Mouse (Mus musculus): Measurements from ENCODE around the gene Cd63. TPM values are rescaled to one million over a fixed set of nuclear protein-coding genes. Genes with fewer than 3 reads are reported as not detected.
A peak's percentile ranks its signal among the peaks of the same experiment; 100 is the strongest.

Gene Cd63
- total RNA-seq, 1 experiment from 2014 or later = 39.6 TPM

DNA sequence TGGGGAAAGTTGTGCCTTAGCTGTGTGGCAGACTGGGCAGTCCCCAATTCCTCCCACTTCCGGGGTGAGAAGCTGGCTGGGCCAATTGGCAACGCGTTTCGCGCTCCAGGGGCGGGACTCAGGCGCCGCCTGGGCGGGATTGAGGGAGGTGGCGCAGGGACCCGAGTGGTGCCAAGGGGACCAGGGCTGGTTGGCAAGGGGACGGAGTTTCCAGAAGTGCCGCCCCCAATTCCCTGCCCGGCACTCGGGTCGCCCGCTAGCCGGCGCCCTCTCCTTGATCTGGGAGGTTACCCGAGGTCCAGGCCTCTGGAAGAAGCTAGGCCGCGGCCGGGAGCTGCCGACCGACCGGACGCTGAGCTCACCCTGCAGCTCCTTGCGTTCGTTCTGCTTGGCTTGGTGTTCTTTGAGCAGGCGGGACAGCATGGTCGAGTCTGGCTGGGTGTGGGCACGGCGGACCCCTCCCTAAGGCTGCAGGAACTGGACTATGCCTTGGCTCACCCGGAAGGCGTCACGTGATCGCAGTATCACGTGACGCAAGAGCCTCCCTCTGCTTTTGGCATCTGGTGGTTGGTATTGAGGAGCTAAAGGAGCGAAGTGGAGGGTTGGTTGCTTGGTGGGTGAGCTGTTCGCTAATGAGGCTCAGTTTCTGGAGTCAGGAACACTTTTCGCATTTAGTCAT, 22.4 kb downstream of the Cd63 start:
- peak; percentile 91 for ATAC-seq (replicated peaks; ENCODE audit: low read depth, poor library complexity, severe bottlenecking)

DNA sequence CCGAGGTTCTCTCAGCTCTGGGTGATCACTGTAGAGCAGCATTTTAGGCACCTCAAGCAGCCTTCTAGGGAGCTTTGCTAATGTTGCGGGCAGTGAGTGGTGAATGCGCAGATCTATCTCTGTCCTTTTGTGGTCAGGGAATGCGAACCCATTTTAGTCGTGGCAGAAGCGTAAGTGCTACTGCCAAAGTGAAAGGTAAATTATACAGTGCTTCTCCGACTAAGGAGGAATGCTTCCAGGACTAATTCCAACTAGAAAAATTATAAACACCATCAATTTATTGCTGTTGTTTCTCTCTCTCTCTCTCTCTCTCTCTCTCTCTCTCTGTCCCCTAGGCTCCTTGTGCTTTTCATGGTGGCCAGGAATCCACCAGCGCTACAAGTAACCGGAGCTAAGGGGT, 23.1 kb downstream of the Cd63 start, which contains the start of gene Bloc1s1:
TSS of gene Bloc1s1 (minus strand) at position 101 of the 400 bp plus-strand sequence.
- ATAC-seq (replicated peaks; ENCODE audit: low read depth, poor library complexity, severe bottlenecking) = peak; percentile 8

DNA sequence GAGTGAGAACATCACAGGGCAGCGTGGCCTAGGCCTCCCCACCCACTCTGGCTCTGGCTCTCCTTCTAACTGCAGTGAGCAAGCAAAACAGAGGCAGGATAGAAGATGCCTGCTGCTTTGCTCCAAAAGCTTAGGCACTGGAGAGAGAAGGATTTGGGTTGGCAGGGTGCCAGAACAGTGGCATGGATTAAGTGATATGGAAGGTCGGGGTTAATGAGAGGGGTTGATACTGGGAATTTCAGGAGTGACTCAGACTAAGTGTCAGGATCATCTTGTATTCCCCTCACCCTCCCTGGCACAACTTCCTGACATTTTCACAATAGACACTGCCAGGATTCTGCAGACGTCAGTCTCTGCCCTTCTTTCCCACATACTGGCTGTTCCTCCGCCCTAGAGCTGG, 27.6 kb downstream of the Cd63 start:
- ATAC-seq (replicated peaks; ENCODE audit: low read depth, poor library complexity, severe bottlenecking) = no peak

DNA sequence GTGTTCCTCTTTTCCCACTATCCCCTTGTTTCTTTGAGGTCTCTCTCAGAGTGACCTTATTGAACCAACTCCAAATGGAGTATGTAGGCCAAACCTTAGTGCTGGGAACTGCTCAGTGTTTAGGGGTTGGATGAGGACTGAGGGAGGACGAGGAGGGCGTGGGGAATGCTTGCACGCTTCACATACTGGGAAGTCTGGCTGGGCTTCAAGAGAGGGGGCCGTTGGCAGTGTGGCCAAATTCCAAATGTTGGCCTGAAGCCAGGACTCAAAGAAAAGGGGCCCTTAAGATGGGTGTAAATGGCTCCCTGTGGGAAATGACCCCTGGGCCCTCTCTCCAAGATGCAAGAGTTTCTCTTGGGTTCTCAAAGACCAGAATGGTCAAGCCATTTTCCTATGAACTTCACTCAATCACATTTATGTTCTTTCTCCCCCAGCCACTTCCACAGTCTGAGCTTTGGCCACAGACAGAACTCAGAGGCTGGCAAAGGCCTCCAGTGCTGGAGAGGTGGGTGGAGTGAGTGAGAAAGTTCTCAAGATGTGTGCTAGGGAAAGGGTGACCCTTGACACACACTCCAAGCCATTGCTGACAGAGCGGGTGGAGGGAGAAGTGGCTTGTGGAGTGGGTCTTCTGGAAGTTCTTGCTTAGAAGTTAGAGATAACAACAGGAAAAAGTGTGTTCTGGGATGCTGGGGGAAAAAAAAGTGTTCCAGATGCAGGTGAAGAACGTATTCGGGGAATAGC, 29.0 kb downstream of the Cd63 start:
- no peak for ATAC-seq (replicated peaks; ENCODE audit: low read depth, poor library complexity, severe bottlenecking)

DNA sequence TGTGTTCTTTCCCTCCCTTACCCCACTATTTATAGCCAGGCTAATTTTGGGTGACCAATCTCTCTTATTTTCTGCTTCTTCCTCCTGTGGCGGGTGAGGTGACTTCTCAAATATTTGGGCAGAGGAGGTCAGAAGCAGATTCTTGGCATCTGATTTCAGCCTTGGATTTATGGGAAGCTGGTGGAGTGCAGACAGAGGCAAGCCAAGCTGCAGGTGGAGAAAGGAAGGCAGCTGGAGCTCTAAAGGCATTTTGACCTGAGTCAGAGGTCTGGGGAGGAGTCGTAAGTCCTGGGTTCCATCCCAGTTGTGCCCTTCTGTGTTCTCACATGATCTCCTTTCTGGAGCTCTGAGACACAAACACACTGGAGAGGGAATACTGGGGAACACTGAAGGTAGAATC, 30.7 kb downstream of the Cd63 start:
- no peak for ATAC-seq (replicated peaks; ENCODE audit: low read depth, poor library complexity, severe bottlenecking)

DNA sequence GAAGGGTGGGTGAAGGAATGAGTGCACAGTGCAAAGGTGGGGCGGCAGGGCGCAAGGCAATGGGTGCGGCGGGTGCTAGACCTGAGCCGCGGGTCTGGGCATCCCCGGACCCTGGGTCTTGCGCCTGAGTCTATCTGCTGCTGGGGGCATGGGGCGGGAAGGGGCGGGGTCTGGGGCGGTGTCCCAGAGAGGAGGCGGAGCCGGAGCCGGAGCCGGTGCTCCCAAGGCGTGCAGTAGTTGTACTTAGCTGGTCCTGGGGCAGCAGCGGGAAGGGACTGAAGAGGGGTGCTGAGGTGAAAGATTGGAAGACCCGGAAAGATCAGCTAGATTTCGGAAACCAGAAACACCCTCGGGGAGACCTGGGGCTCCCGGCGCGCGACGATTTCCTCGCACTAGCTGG, 32.8 kb downstream of the Cd63 start, which contains the start of gene Itga7:
TSS of gene Itga7 (plus strand) at position 245 of the 400 bp plus-strand sequence.
- peak; percentile 60 for ATAC-seq (replicated peaks; ENCODE audit: low read depth, poor library complexity, severe bottlenecking)

DNA sequence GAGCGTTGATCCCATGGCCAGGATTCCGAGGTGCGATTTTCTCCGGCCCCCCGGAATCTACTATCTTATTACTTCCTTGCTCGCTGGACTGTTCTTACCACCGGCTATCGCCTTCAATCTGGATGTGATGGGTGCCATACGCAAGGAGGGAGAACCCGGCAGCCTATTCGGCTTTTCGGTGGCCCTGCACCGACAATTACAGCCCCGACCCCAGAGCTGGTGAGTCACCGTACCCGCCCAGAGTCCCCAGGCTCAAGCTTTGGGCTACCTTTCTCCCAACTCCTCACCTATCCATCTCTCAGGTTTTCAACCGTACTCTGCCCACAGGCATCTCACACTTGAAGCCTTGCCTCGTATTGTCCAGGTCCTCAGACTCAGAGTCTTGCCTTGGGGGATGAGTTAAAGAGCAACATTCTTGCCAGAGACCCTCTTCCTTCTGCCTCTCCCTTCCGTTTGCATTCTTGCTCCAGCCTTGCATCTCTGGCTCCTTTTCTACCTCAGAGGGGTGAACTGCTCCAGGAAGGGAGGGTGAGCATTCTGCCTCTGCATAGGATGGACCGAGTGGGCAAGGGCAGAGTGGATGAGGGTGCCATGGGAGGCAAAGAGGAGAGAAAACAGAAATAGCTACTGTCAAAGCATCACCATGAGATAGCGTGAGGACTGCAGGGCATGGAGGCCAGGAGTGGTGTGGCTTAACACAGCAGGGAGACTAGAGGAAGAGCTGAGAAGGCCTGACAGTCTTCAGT, 33.4 kb downstream of the Cd63 start:
- ATAC-seq (replicated peaks; ENCODE audit: low read depth, poor library complexity, severe bottlenecking) = peak; percentile 26

DNA sequence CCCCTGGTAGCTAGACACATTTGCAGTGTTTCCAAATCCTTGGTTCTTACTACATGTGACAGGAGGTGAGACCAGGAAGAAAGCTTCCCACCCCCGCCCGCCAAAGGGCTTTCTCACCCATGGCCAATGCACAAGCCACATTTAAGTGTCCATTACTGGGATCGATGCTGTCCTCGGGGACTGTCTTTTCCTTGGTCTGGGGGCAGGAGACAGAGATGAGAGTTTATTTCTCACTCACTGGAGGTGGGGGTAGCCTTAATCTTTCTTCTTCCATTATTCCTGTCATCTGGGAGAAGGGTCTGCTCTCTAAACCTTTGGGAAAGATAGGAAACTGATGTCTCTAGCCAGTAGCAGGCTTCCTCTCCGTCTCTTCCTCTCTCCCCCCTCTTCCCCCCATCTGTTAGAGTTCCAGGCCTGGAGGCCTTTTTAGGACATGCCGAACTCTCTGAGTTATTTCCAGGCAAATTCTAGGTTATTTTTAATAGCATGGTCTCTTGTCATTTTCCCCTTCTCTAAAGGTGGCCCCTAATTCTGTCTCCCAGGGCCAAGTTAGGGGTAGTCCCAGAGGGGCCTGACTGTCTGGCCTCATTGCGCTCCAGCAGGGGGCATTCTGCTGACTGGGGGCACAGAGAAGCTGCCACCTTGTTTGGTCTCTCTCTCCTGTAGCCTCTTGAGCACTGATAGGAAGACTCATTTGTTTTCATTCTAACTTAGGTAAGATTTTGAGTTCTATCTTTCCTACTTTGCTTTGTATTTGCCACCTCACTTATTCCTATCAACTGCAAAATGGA, 34.4 kb downstream of the Cd63 start:
- no peak for ATAC-seq (replicated peaks; ENCODE audit: low read depth, poor library complexity, severe bottlenecking)

DNA sequence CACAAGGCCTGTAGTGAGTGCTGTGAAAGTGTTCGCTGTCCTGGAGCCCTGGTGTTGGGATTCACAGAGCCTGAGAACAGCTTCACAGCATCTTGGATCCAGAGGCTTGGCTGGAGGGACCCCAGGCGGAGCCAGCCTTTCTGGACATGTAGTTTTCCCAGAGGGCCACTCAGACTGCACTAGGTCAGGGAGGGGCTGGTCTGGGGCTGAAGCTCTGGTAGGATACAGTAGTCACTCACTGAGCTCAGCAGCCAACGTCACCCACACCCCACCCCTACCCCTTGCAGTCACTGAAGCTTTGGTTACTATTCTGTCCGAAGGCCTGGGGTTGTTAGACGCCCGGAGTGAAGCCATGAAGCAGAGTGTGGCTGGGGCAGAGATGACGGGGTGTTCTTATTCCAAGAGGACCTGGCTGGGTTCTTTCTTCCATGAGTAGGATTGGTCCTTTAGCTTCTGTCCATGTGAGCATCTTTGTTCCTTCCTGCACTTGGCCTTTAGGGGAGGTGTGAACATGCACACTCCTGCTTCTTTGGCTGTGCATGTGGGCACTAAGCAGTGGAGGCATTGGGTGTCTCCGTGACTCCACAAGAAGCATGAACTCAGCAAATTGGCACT, 35.1 kb downstream of the Cd63 start:
- ATAC-seq (replicated peaks; ENCODE audit: low read depth, poor library complexity, severe bottlenecking) = 0 out of 2 replicates have a peak, but pooled peaks have one; percentile 33

DNA sequence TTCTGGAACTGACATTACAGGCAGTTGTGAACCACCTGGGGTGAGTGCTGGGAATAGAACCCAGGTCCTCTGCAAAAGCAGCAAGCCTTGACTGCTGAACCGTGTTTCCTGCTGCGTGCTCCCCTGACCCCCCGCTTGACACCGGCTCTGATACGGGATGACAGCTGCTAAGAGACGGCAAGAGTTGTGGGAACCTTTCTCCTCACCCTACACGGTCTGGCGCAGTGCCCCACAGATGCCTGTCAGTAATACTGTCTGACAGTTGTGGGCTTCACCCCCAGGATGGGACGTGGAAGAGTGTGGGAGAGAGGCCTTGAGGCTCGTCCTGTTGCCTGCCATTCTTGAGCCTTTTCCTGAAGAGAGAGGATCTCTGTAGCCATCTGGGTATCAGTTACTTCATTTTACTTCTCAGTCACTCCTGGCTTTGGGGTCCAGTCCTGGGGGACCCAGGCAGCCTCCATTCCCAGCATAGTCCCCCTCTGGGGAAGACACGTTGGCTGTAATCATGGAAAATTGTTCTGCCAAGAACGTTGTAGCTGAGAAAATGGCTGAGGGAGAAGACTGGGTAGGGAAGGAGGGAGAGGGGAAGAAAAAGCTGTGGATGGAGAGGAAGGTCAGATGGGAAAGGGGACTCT, 37.1 kb downstream of the Cd63 start:
- no peak for ATAC-seq (replicated peaks; ENCODE audit: low read depth, poor library complexity, severe bottlenecking)

DNA sequence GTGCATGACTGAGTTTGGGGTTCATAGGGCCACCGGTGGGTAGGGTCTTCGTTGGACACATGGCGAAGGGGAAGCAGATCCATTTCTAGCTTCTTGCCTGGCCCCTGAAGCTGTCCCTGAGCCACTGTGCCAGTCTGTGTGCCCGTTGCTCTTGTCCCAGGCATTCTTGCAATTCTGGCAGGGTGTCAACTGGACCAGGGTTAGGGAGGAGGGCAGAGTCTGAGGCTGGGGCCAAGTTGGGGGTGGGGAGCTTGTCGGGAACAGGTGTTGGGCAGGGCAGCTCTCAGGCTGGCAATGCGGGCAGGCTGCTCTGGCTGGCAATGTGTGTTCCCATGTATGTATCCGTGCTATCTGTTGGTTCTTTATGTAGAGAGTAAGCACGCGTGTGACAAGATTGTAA, 37.7 kb downstream of the Cd63 start:
- no peak for ATAC-seq (replicated peaks; ENCODE audit: low read depth, poor library complexity, severe bottlenecking)

DNA sequence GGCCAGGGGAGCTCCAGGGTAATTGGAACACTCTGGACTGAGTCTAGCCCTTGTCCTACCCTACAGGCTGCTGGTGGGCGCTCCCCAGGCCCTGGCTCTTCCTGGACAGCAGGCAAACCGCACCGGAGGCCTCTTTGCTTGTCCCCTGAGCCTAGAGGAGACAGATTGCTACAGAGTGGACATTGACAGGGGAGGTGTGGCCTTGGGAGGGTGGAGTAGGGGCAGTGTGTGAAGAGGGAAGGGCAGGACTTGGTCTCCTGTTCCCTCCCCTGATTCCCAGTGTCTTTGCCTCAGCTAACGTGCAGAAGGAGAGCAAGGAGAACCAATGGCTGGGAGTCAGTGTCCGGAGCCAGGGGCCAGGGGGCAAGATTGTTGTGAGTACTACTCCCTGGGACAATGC, 38.2 kb downstream of the Cd63 start:
- ATAC-seq (replicated peaks; ENCODE audit: low read depth, poor library complexity, severe bottlenecking) = no peak

DNA sequence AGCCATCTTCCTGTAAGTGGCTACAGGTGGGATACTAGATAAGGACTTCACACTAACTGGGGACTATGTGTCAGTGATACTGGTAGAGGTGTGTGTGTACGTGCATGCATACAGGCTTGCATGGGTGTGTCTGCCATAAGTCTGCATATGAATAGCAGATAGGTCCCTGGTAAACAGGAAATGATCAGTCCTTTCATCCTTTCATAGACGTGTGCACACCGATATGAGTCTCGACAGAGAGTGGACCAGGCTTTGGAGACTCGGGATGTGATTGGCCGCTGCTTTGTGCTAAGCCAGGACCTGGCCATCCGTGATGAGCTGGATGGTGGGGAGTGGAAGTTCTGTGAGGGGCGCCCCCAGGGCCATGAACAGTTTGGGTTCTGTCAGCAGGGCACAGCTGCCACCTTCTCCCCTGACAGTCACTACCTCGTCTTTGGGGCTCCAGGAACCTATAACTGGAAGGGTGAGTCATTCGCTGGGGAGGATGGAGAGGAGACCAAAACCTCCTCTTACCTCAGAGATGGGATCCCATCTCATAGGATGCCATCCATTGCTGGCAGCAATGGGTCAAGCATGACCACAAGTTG, 39.8 kb downstream of the Cd63 start:
- ATAC-seq (replicated peaks; ENCODE audit: low read depth, poor library complexity, severe bottlenecking) = no peak

DNA sequence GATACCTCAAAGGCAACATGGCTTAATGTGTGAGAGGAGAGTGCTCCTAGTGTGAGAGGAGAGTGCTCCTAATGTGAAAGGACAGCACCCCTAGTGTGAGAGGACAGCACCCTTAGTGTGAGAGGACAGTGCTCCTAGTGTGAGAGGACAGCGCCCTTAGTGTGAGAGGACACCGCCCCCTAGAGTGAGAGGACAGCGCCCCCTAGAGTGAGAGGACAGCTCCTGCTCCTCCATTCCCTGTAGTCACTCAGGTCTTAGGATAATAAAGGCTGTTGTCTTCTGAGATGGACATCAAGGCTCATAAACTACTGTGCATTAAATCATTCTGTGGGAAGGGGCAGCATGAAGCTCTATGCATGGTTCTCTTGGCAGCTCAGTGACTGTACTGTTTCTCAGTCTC, 44.9 kb downstream of the Cd63 start:
- ATAC-seq (replicated peaks; ENCODE audit: low read depth, poor library complexity, severe bottlenecking) = peak; percentile 77

DNA sequence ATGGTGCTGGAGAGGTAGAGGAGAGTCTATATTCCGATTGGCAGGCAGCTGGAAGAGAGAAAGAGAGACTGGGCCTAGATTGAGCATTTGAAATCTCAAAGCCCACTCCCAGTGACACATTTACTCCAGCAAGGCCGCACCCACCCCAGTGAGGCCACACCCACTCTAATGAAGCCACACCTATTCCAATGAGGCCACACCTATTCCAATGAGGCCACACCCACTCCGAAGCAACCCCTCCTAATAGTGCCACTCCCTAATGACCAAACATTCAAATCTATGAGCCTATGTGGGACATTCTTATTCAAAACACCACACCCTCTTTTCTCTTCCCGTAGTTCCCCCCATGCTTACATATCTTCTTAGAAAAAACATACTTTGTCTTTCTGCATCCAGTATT, 46.7 kb downstream of the Cd63 start:
- no peak for ATAC-seq (replicated peaks; ENCODE audit: low read depth, poor library complexity, severe bottlenecking)

DNA sequence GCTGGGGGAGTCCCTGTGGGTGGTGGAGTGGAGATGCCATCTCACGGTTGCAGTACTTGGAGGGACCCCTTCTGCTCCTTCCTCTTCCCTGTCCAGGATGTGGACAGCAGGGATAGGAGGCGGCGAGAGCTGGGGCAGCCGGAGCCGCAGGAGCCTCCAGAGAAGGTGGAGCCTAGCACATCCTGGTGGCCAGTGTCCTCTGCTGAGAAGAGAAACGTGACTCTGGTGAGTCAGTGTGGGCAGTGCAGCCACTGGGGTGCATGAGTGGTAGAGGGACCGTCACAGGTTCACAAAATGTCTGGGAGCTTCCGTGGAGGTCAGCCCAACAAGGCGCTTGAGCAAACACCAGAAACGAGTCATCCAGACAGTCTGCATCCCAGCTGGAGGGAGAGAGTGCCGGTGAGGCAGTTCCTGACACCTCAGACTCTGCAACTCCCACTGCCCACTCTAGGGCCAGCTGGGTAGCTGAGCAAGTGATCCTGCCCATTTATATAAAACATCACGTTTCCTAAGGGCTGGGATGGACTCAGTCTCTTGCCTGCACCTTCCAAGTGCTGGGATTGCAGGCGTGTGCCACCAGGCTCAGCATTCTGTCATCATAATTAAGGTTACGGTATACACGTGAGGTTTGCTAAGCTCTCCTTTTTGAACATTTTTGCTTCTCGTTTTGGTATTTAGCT, 49.6 kb downstream of the Cd63 start:
- ATAC-seq (replicated peaks; ENCODE audit: low read depth, poor library complexity, severe bottlenecking) = no peak

DNA sequence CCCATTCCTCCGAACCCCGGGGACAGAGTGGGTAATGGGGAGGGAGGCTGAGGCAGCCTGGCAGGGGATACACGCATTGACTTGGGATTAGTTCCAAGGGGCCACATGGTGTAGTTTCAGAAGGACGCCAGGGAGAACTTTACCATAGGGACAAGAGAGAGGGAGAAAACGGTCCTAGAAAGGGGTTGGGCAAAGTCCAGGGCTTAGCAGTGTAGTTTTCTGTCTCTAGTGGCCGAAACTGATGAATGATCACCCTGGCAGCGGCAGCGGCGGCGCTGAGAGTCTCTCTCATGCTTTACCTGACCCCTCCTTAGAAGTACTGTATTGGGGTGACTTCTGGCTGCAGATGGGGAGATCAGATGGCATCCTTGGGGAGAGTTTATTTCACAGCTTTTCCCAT, 57.6 kb downstream of the Cd63 start:
- ATAC-seq (replicated peaks; ENCODE audit: low read depth, poor library complexity, severe bottlenecking) = no peak

DNA sequence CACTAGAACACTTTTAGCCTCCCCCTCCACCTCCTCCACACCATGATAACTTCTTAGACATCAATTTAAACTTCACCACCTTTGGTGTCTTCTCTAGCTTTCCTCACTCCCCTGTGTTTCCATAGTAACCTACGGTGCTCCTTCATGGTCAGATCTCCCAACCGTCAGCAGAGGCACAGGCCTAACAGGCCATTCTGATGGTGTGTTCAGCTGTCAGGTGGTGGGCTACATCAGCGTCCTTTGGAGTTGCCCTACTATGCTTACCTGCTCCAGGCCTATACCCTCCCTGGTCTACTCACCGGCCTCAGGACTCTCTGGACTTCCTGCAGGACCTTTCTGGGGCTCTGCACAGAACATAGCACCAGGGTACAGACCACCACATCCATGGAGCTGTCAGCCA, 59.4 kb downstream of the Cd63 start:
- no peak for ATAC-seq (replicated peaks; ENCODE audit: low read depth, poor library complexity, severe bottlenecking)
